Comparison of ENCODE assay signal across 9 mouse cellular contexts in genomic region chr9:84281610-84282009, GRCm38 (mm10).
DNase-seq lines count a peak whose midpoint lies in the region; ATAC-seq and TF ChIP-seq lines count a peak whose summit lies in the region.
"Had no signal": no experiment of that assay in that cellular context is flagged by ENCODE, and none has a peak within 500 bp of the region (broad histone marks: within the 10 kb centered on the region; RNA-seq: fewer than 3 reads in every experiment).

No protein-coding gene starts in this region.

- no peak overlapping the region for H3K4me3 ChIP-seq in ES-E14 (ENCODE audit: insufficient read depth in 1 of 2, low read depth in 1 of 2, low read length in 2 of 2, poor library complexity in 1 of 2, severe bottlenecking in 1 of 2)
- H3K4me3 ChIP-seq in forebrain, embryonic 12.5 days (replicated peaks) = no peak overlapping the region

- DNase-seq in heart, adult 8-10 months (ENCODE audit: low spot score) = peak; percentile 30
- no peak for DNase-seq in heart, postnatal 4 days
- DNase-seq in ES-E14 (ENCODE audit: low read depth, low spot score) = peak; percentile 36
- peak; percentile 13 for DNase-seq in lung, postnatal 14 days
- no peak for DNase-seq in spleen, postnatal 4 days (ENCODE audit: low spot score in 2 of 2)
- DNase-seq in thymus, postnatal 4 days = no peak
- DNase-seq in layer of hippocampus, adult 11-12 months (ENCODE audit: low spot score) = no peak
- DNase-seq: liver had no signal

- no peaks in the 10 kb centered on the region for H3K27me3 ChIP-seq in forebrain, embryonic 12.5 days

- 55% methylated on average over 3 of the region's 3 CpGs for WGBS in forebrain, embryonic 12.5 days

- in situ Hi-C loops in ES-E14 (cut with MboI; ENCODE audit: low sequenced_read_pairs in 2 of 2, unreplicated experiment in 2 of 2) = no loop called here

- peak; percentile 62; the same call in 1 of the 2 replicates for ATAC-seq in forebrain, embryonic 12.5 days (ENCODE audit: low FRiP score)

- H3K9me3 ChIP-seq in ES-E14 (ENCODE audit: control insufficient read depth, insufficient read depth, low read depth, low read length) = no peaks in the 10 kb centered on the region
- peaks cover 7% of the 10 kb centered on the region; the same call in 1 of the 2 replicates for H3K9me3 ChIP-seq in forebrain, embryonic 12.5 days

- no peak overlapping the region for H3K4me2 ChIP-seq in forebrain, embryonic 12.5 days

- H3K9ac ChIP-seq in ES-E14 (ENCODE audit: insufficient read depth, low read depth, low read length, poor library complexity, severe bottlenecking) = no peak overlapping the region
- no peak overlapping the region for H3K9ac ChIP-seq in forebrain, embryonic 12.5 days

- H3K36me3 ChIP-seq in ES-E14 (ENCODE audit: control insufficient read depth, insufficient read depth, low read length, poor library complexity, severe bottlenecking) = no peaks in the 10 kb centered on the region; the same call in 1 of the 2 replicates
- H3K36me3 ChIP-seq in forebrain, embryonic 12.5 days (replicated peaks) = no peaks in the 10 kb centered on the region

- peaks cover 10 to 11% of the 10 kb centered on the region in 2 experiments; a peak in 3 of 4 replicates for H3K4me1 ChIP-seq in ES-E14 (ENCODE audit: control insufficient read depth in 2 of 2, insufficient read depth in 2 of 2, low read length in 2 of 2, poor library complexity in 1 of 2)
- peaks cover 24% of the 10 kb centered on the region for H3K4me1 ChIP-seq in forebrain, embryonic 12.5 days

- no peak overlapping the region for H3K27ac ChIP-seq in ES-E14 (ENCODE audit: insufficient read depth, low read depth, low read length, poor library complexity, severe bottlenecking)
- peak overlapping the region; percentile 63; the same call in 1 of the 2 replicates for H3K27ac ChIP-seq in forebrain, embryonic 12.5 days

TF ChIP-seq in ES-E14, 5 proteins besides CTCF, POLR2A, EP300 and RAD21:
- TF ChIP-seq ZC3H11A (IDR thresholded peaks at IDR 0.05; ENCODE audit: borderline replicate concordance, low read depth, low read length) = no peak
- no peak for TF ChIP-seq HCFC1 (IDR thresholded peaks at IDR 0.05; ENCODE audit: borderline replicate concordance, insufficient read depth, low read length)
- no peak for TF ChIP-seq CHD2 (IDR thresholded peaks at IDR 0.05; ENCODE audit: low read depth, low read length)
- TF ChIP-seq MAFK (IDR thresholded peaks at IDR 0.05; ENCODE audit: insufficient read depth, low read depth, low read length) = no peak
- no peak for TF ChIP-seq ZNF384 (IDR thresholded peaks at IDR 0.05; ENCODE audit: low read depth, low read length)

Comparison
In these comparisons a context has a peak if more than half of its experiments do, and no peak if none do; other contexts are left out.
1. DNase-seq: peak in heart, adult 8-10 months (single experiment), ES-E14 (single experiment) and lung, postnatal 14 days (single experiment); none in heart, postnatal 4 days (single experiment), spleen, postnatal 4 days (0 of 2), thymus, postnatal 4 days (single experiment) and layer of hippocampus, adult 11-12 months (single experiment).